Mouse (Mus musculus): ENCODE results near the gene A830031A19Rik. TPM values are rescaled to one million over a fixed set of nuclear protein-coding genes. Genes with fewer than 3 reads are reported as not detected.

The A830031A19Rik gene
- polyA plus RNA-seq, 1 experiment from 2014 or later, result not detected

DNA sequence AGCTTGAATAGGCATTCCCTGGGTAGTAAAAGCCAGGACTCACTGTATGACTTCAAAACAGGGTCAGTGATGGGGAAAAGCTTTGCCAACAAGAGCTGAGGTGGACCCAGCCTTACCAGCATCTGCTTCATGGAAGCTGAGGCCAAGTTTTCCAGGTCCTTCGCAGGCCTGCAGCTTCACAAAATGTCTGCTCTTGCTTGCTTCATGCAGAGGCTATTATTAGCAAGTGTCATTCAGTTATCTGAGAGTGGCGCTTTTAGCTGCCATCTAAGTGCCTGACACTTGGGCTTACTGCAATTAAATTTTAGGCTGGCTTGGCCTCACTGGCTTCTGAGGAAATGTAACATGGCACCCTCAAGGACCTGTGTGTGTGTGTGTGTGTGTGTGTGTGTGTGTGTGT lies 35.3 kb upstream of the A830031A19Rik start:
- H3K4me3 ChIP-seq (replicated peaks; ENCODE audit: low read depth, low read length), result no peak overlapping the region
- H3K9me3 ChIP-seq (ENCODE audit: control insufficient read depth, low read length), result no peaks in the 10 kb centered on the region
- no peak overlapping the region for H3K9ac ChIP-seq (replicated peaks; ENCODE audit: low read length)
- ATAC-seq (ENCODE audit: low FRiP score, low TSS enrichment) (no peak), DNase-seq (no peak)
- H3K27me3 ChIP-seq (ENCODE audit: control insufficient read depth, insufficient read depth, low read length), result no peaks in the 10 kb centered on the region
- no peak overlapping the region for H3K4me2 ChIP-seq (ENCODE audit: low read length)
- WGBS, result 84% methylated on average over 2 of the region's 2 CpGs
- no peak overlapping the region; the same call in 1 of the 2 replicates for H3K27ac ChIP-seq (replicated peaks; ENCODE audit: low read depth, low read length)
- H3K4me1 ChIP-seq (ENCODE audit: control insufficient read depth, insufficient read depth, low read length), result peaks cover 31% of the 10 kb centered on the region
- H3K36me3 ChIP-seq (ENCODE audit: control insufficient read depth, insufficient read depth, low read length), result no peaks in the 10 kb centered on the region

DNA sequence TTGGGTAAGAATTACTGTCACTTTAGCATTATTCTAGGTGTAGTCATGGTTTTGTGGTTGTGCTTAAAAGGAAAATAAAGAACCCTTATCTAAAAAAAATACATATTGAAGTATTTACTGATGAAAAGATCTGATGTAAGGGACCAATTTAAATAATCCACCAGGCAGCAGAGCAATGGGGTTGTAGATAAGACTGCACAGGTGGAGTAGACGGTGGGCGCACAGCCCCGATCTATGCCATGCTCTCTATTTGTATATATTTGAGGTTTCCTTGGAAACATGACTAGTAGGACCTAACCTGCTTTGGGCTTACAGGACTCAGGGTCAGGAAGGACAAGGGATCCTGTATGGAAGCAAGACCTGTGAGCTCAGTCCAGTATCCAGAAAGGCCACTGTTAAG lies 34.5 kb upstream of the A830031A19Rik start:
- WGBS, result 95% methylated on average over 3 of the region's 3 CpGs
- no peak overlapping the region for H3K4me3 ChIP-seq (replicated peaks; ENCODE audit: low read depth, low read length)
- H3K4me1 ChIP-seq (ENCODE audit: control insufficient read depth, insufficient read depth, low read length), result peaks cover 34% of the 10 kb centered on the region
- no peaks in the 10 kb centered on the region for H3K27me3 ChIP-seq (ENCODE audit: control insufficient read depth, insufficient read depth, low read length)
- no peaks in the 10 kb centered on the region for H3K36me3 ChIP-seq (ENCODE audit: control insufficient read depth, insufficient read depth, low read length)
- DNase-seq (no peak), ATAC-seq (ENCODE audit: low FRiP score, low TSS enrichment) (no peak)
- H3K9me3 ChIP-seq (ENCODE audit: control insufficient read depth, low read length), result no peaks in the 10 kb centered on the region
- H3K4me2 ChIP-seq (ENCODE audit: low read length), result no peak overlapping the region
- H3K9ac ChIP-seq (replicated peaks; ENCODE audit: low read length), result no peak overlapping the region
- H3K27ac ChIP-seq (replicated peaks; ENCODE audit: low read depth, low read length), result no peak overlapping the region

DNA sequence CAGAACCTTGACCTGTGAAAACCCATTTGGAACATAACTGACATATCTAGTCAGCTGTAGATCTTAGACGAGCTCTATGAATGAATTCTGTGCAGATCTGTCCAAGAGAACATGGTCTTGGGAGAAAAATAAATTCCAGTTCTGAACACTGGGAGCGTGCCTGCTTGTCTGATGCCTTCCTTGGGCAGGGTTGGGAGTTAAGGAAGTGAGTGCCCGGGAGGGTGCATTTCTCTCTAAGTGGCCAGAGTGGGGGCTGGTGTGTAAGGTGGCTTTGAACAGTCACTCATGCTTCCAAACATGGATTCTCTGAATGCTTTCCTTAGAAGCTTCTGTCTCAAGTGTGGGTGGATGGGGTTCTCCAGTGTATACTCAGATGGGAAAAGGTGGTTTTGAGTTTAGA lies 34.1 kb upstream of the A830031A19Rik start:
- ATAC-seq (ENCODE audit: low FRiP score, low TSS enrichment), result no peak
- Histone ChIP-seq H3K4me2 (ENCODE audit: low read length) (no peak overlapping the region), H3K27me3 (ENCODE audit: control insufficient read depth, insufficient read depth, low read length) (no peaks in the 10 kb centered on the region), H3K9ac (replicated peaks; ENCODE audit: low read length) (no peak overlapping the region), H3K27ac (replicated peaks; ENCODE audit: low read depth, low read length) (no peak overlapping the region), H3K36me3 (ENCODE audit: control insufficient read depth, insufficient read depth, low read length) (no peaks in the 10 kb centered on the region), H3K4me3 (replicated peaks; ENCODE audit: low read depth, low read length) (no peak overlapping the region), H3K4me1 (ENCODE audit: control insufficient read depth, insufficient read depth, low read length) (peaks cover 34% of the 10 kb centered on the region), H3K9me3 (ENCODE audit: control insufficient read depth, low read length) (no peaks in the 10 kb centered on the region)
- DNase-seq, result no peak
- 80% methylated on average over 3 of the region's 3 CpGs for WGBS

DNA sequence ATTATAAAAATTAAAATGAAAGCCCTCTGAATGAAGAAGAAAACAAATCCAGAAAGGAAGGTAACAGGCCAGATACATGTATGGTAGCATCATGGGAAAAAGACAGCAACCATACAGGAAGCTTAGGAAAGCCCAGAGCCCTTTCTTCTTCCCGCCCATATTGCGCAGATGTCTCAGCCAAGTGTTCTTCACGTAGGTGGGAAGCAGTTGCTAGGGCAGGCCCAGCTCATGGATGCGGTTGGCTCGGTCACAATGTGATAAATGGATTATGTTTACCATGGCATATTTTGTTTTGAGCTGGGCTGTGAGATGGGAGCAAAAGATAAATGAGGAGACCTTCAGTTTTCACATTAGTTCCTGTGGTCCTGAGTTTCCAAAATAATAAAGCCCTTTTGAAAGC lies 32.6 kb upstream of the A830031A19Rik start:
- no peak overlapping the region for H3K9ac ChIP-seq (replicated peaks; ENCODE audit: low read length)
- H3K4me3 ChIP-seq (replicated peaks; ENCODE audit: low read depth, low read length), result no peak overlapping the region
- no peaks in the 10 kb centered on the region for H3K36me3 ChIP-seq (ENCODE audit: control insufficient read depth, insufficient read depth, low read length)
- WGBS, result 50% methylated on average over 5 of the region's 5 CpGs
- H3K27ac ChIP-seq (replicated peaks; ENCODE audit: low read depth, low read length), result no peak overlapping the region
- no peaks in the 10 kb centered on the region for H3K9me3 ChIP-seq (ENCODE audit: control insufficient read depth, low read length)
- ATAC-seq (ENCODE audit: low FRiP score, low TSS enrichment) (no peak), DNase-seq (no peak)
- H3K27me3 ChIP-seq (ENCODE audit: control insufficient read depth, insufficient read depth, low read length), result no peaks in the 10 kb centered on the region
- H3K4me2 ChIP-seq (ENCODE audit: low read length), result no peak overlapping the region
- peaks cover 43% of the 10 kb centered on the region for H3K4me1 ChIP-seq (ENCODE audit: control insufficient read depth, insufficient read depth, low read length)

DNA sequence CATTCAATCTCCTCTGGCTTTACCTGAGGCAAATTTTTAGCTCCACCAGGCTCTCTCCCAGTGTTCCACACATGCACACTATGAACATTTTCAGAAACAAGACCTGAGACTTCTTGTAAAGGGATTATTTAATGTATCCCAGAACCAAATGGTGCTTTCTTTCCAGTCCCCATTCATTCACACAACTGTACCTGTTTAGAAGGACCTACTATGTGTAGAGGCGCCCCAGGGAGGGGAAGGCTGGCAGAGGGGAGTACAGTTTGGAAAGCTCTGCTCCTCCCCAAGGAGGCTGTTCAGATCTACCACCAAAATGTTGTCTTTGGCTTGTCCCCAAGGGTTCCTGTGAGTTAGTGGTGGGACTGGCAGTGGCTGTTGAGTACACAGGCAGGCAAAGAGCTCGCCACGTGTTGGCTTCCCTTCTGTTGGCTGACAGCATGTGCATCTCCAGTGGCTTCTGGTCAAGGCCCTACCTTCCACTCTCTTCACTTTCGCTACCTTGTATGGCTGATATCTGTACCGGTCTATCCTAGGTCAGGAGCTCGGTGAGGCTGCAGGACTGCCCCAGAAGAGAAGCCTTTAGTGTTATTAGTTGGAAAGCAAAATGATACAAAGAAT lies 28.4 kb upstream of the A830031A19Rik start:
- DNase-seq (no peak), ATAC-seq (ENCODE audit: low FRiP score, low TSS enrichment) (no peak)
- peaks cover 57% of the 10 kb centered on the region for H3K4me1 ChIP-seq (ENCODE audit: control insufficient read depth, insufficient read depth, low read length)
- H3K9me3 ChIP-seq (ENCODE audit: control insufficient read depth, low read length), result no peaks in the 10 kb centered on the region
- no peaks in the 10 kb centered on the region for H3K27me3 ChIP-seq (ENCODE audit: control insufficient read depth, insufficient read depth, low read length)
- H3K36me3 ChIP-seq (ENCODE audit: control insufficient read depth, insufficient read depth, low read length), result no peaks in the 10 kb centered on the region; the same call in 1 of the 2 replicates
- no peak overlapping the region for H3K4me2 ChIP-seq (ENCODE audit: low read length)
- H3K27ac ChIP-seq (replicated peaks; ENCODE audit: low read depth, low read length), result no peak overlapping the region
- H3K4me3 ChIP-seq (replicated peaks; ENCODE audit: low read depth, low read length), result no peak overlapping the region
- WGBS, result 94% methylated on average over 6 of the region's 6 CpGs
- no peak overlapping the region for H3K9ac ChIP-seq (replicated peaks; ENCODE audit: low read length)

DNA sequence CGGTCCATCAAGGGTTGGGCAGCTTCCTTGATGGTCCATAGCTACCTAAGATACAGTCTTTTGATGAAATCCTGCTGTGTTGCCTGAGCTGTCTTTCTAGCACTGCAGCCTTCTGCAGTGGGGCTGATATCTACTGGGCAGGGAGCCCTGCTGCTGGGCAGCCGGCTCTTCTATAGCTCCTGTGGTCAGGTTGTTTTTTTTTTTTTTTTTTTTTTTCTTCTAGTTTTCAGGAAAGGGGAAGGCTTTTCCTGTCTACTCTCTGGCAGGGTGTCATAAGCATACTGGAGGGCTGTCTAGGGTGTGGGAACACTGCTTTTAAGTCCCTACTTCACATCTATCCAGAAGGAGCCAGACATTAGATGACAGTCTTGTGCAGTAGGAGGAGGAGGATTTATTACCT lies 27.5 kb upstream of the A830031A19Rik start:
- Histone ChIP-seq H3K27ac (replicated peaks; ENCODE audit: low read depth, low read length) (no peak overlapping the region), H3K9ac (replicated peaks; ENCODE audit: low read length) (no peak overlapping the region), H3K27me3 (ENCODE audit: control insufficient read depth, insufficient read depth, low read length) (no peaks in the 10 kb centered on the region), H3K4me3 (replicated peaks; ENCODE audit: low read depth, low read length) (no peak overlapping the region), H3K4me1 (ENCODE audit: control insufficient read depth, insufficient read depth, low read length) (peaks cover 61% of the 10 kb centered on the region), H3K4me2 (ENCODE audit: low read length) (no peak overlapping the region), H3K36me3 (ENCODE audit: control insufficient read depth, insufficient read depth, low read length) (no peaks in the 10 kb centered on the region; the same call in 1 of the 2 replicates), H3K9me3 (ENCODE audit: control insufficient read depth, low read length) (no peaks in the 10 kb centered on the region)
- WGBS, result 80% methylated on average over 2 of the region's 2 CpGs
- no peak for DNase-seq
- ATAC-seq (ENCODE audit: low FRiP score, low TSS enrichment), result no peak

DNA sequence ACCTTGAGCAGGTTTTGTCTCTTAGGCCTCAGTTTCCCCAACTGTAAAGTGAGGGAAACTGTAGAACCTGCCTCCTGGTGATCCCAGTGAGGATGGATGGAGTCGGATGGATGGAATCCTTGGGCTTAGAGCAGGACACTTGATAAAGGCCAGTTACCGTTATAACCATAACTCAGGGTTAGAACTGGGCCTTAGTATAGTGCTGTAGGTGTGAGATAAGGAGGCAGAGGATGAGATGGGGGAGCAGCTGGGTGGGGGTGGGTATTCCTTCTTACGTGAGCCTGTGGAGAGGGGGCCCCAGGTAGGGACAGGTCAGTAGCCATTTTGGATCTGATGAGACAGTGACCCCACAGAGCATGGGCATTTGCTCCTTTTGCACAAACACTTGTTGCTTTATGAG lies 26.8 kb upstream of the A830031A19Rik start:
- DNase-seq, result no peak

DNA sequence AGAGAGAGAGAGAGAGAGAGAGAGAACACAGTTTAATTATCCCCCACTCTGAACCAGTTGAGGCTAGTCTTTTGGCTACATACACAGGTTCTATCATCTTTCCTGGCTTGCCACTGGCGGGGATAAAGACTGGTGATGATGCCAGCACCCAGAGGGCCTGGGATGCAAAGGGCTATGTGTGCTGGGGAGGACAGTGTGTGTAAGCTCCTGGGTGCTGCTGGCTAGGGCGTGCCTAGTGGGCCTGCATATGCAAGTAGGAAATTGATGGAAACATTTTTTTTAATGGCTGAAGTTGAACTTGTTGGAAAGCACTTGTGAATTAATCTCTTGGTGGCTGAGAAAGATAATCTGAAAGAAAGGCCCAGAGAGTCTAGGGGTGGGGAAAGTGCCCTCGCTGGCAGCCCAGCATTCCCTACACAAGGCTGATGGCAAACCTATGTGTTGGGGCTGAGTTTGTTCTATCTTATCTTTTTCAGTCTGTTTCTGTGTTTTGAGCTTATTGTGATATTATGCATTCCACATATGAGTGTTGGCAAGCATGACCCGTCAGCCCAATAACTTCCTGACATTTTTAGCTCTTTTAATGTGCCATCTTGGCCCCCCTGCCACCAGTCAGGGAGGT lies 25.7 kb upstream of the A830031A19Rik start:
- DNase-seq (no peak), ATAC-seq (ENCODE audit: low FRiP score, low TSS enrichment) (0 out of 2 replicates have a peak, but pooled peaks have one; percentile 29)
- Histone ChIP-seq H3K4me2 (ENCODE audit: low read length) (peak overlapping the region; percentile 8; the same call in 1 of the 2 replicates), H3K4me1 (ENCODE audit: control insufficient read depth, insufficient read depth, low read length) (peaks cover 78% of the 10 kb centered on the region), H3K9ac (replicated peaks; ENCODE audit: low read length) (no peak overlapping the region), H3K4me3 (replicated peaks; ENCODE audit: low read depth, low read length) (no peak overlapping the region), H3K27ac (replicated peaks; ENCODE audit: low read depth, low read length) (peak overlapping the region; percentile 60), H3K9me3 (ENCODE audit: control insufficient read depth, low read length) (no peaks in the 10 kb centered on the region), H3K27me3 (ENCODE audit: control insufficient read depth, insufficient read depth, low read length) (no peaks in the 10 kb centered on the region), H3K36me3 (ENCODE audit: control insufficient read depth, insufficient read depth, low read length) (no peaks in the 10 kb centered on the region; the same call in 1 of the 2 replicates)
- 54% methylated on average over 4 of the region's 4 CpGs for WGBS

More for the DNA sequence above, 26.8 kb upstream of the A830031A19Rik start:
- Histone ChIP-seq H3K27ac (replicated peaks; ENCODE audit: low read depth, low read length) (no peak overlapping the region), H3K4me2 (ENCODE audit: low read length) (no peak overlapping the region), H3K9ac (replicated peaks; ENCODE audit: low read length) (no peak overlapping the region), H3K36me3 (ENCODE audit: control insufficient read depth, insufficient read depth, low read length) (no peaks in the 10 kb centered on the region; the same call in 1 of the 2 replicates), H3K9me3 (ENCODE audit: control insufficient read depth, low read length) (no peaks in the 10 kb centered on the region), H3K4me3 (replicated peaks; ENCODE audit: low read depth, low read length) (no peak overlapping the region), H3K4me1 (ENCODE audit: control insufficient read depth, insufficient read depth, low read length) (peaks cover 67% of the 10 kb centered on the region), H3K27me3 (ENCODE audit: control insufficient read depth, insufficient read depth, low read length) (no peaks in the 10 kb centered on the region)
- WGBS, result 90% methylated on average over 3 of the region's 3 CpGs
- ATAC-seq (ENCODE audit: low FRiP score, low TSS enrichment), result no peak

DNA sequence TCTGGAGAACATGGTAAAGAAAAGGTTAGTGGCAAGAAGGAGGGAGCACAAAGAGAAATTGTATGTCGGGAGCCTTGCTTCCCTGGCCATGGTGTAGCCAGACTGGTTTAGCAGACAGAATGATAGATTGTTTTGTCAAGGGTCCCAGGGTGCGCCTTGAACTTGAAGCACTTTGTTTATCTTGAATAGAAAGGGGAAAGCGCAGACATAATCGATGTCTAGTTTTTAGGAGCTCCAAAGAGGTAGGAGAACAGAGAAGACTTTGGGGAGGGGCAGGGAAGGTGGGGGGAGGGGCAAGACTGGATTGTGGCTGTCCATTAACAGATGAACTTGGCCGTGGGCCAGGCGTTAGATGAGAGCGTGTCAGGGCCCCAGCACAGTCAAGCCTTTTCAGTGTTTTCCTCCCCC lies 25.0 kb upstream of the A830031A19Rik start:
- Histone ChIP-seq H3K4me2 (ENCODE audit: low read length) (peak overlapping the region; percentile 39), H3K4me3 (replicated peaks; ENCODE audit: low read depth, low read length) (no peak overlapping the region), H3K9me3 (ENCODE audit: control insufficient read depth, low read length) (no peaks in the 10 kb centered on the region), H3K27ac (replicated peaks; ENCODE audit: low read depth, low read length) (peak overlapping the region; percentile 49; the same call in 1 of the 2 replicates), H3K9ac (replicated peaks; ENCODE audit: low read length) (no peak overlapping the region), H3K36me3 (ENCODE audit: control insufficient read depth, insufficient read depth, low read length) (no peaks in the 10 kb centered on the region; the same call in 1 of the 2 replicates), H3K4me1 (ENCODE audit: control insufficient read depth, insufficient read depth, low read length) (peaks cover 85% of the 10 kb centered on the region), H3K27me3 (ENCODE audit: control insufficient read depth, insufficient read depth, low read length) (no peaks in the 10 kb centered on the region)
- WGBS, result 23% methylated on average over 7 of the region's 7 CpGs
- ATAC-seq (ENCODE audit: low FRiP score, low TSS enrichment) (peak; percentile 73; the same call in 1 of the 2 replicates), DNase-seq (peak; percentile 77)
